Mouse (Mus musculus): ENCODE results near the gene Sfswap. TPM values are rescaled to one million over a fixed set of nuclear protein-coding genes. Genes with fewer than 3 reads are reported as not detected.
"Not testable (repeated sequence)": the region's sequence is repeated elsewhere in the genome, so short reads cannot be mapped to it uniquely, and the experiment has no call there.

Gene Sfswap
- polyA plus RNA-seq, 1 experiment from 2014 or later, result 55.9 TPM

DNA sequence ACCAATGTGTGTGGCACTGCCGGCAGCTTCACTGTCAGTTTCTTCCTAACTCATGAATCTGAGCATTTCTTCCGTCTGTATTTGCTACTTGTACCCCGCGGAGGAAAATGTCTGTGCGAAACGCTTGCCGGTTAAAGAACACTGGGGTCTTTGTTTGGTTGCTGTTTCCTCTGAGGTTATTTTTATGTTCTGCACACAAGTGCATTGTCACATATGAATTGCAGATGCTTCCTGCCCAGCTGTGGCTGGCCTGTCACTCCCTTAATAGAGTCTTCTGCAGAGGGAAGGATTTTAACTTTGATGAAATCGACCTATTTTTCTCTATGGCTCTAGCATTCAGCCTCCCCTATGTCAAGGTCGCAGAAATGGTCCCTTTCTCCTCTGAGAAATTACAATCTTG lies 37.4 kb upstream of the Sfswap start:
- H3K9me3 ChIP-seq (ENCODE audit: control insufficient read depth, low read depth, low read length); H3K4me1 ChIP-seq (ENCODE audit: control insufficient read depth, insufficient read depth, low read length); H3K4me2 ChIP-seq (replicated peaks; ENCODE audit: low read depth, low read length); H3K4me3 ChIP-seq (ENCODE audit: low read depth, low read length); ATAC-seq (ENCODE audit: insufficient number of reproducible peaks, insufficient read depth, low FRiP score, low read depth); H3K36me3 ChIP-seq (ENCODE audit: control insufficient read depth, insufficient read depth, low read length); H3K9ac ChIP-seq (replicated peaks; ENCODE audit: low read depth, low read length); H3K27ac ChIP-seq (ENCODE audit: low read length); H3K27me3 ChIP-seq (ENCODE audit: control insufficient read depth, insufficient read depth, low read length): not testable (repeated sequence)
- WGBS, result 58% methylated on average over 9 of the region's 9 CpGs

DNA sequence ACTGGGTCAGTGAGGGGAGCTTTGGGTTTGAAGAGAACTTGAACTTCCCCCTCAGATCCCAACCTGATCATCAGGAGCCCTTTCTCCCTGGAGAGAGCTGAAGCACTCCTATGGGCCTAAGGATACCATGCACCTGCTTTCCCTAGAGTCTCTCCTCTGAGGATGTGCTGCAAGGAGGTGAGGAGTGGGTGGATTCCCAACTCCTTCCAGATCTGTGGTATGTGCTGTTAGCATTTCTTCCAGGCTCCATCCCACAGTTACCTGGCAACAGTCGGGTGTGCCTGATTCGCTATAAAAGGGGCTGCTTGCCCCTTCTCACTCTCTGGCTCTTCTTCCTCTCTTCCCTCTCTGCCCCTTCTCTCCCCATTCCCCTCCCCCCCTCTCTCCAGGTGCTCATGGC lies 35.2 kb upstream of the Sfswap start:
- 58% methylated on average over 2 of the region's 2 CpGs for WGBS
- H3K27ac ChIP-seq (ENCODE audit: low read length), result no peak overlapping the region

DNA sequence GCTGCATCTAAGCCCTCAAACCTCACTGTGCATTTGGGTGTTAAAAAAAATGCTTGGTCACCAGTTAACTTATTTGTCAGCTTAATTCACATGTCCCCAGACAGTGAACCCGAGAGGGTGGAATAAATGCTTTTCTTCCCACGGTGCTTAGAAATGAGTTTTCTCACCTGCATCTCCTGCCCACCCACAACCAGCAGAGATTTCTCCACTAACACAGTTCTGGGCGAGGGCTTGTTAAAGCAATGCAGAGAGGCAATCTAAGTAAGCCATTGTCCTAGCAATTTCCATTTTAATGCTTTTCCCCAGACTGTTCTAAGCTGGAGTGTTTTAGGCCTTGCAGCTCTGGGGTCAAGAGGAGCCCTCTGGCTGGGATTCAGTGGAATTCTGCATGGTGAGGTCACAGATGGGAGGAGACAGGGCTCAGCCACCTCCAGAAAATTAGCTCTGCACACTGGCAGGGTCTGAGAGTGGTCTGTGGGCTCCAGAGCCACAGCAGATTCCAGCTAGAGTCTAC lies 25.4 kb upstream of the Sfswap start:
- Histone ChIP-seq H3K4me2 (replicated peaks; ENCODE audit: low read depth, low read length) (no peak overlapping the region), H3K9me3 (ENCODE audit: control insufficient read depth, low read depth, low read length) (no peaks in the 10 kb centered on the region), H3K36me3 (ENCODE audit: control insufficient read depth, insufficient read depth, low read length) (no peaks in the 10 kb centered on the region), H3K4me1 (ENCODE audit: control insufficient read depth, insufficient read depth, low read length) (no peaks in the 10 kb centered on the region), H3K27me3 (ENCODE audit: control insufficient read depth, insufficient read depth, low read length) (no peaks in the 10 kb centered on the region), H3K27ac (ENCODE audit: low read length) (no peak overlapping the region), H3K9ac (replicated peaks; ENCODE audit: low read depth, low read length) (no peak overlapping the region), H3K4me3 (ENCODE audit: low read depth, low read length) (no peak overlapping the region)
- 73% methylated on average over 3 of the region's 3 CpGs for WGBS
- no peak for ATAC-seq (ENCODE audit: insufficient number of reproducible peaks, insufficient read depth, low FRiP score, low read depth)

More for the DNA sequence above, 35.2 kb upstream of the Sfswap start:
- H3K9me3 ChIP-seq (ENCODE audit: control insufficient read depth, low read depth, low read length), result no peaks in the 10 kb centered on the region
- H3K36me3 ChIP-seq (ENCODE audit: control insufficient read depth, insufficient read depth, low read length), result no peaks in the 10 kb centered on the region
- no peak overlapping the region for H3K4me3 ChIP-seq (ENCODE audit: low read depth, low read length)
- no peak overlapping the region for H3K4me2 ChIP-seq (replicated peaks; ENCODE audit: low read depth, low read length)
- H3K27me3 ChIP-seq (ENCODE audit: control insufficient read depth, insufficient read depth, low read length), result no peaks in the 10 kb centered on the region
- no peak overlapping the region for H3K9ac ChIP-seq (replicated peaks; ENCODE audit: low read depth, low read length)
- H3K4me1 ChIP-seq (ENCODE audit: control insufficient read depth, insufficient read depth, low read length), result peaks cover 2% of the 10 kb centered on the region; the same call in 1 of the 2 replicates
- ATAC-seq (ENCODE audit: insufficient number of reproducible peaks, insufficient read depth, low FRiP score, low read depth), result no peak

DNA sequence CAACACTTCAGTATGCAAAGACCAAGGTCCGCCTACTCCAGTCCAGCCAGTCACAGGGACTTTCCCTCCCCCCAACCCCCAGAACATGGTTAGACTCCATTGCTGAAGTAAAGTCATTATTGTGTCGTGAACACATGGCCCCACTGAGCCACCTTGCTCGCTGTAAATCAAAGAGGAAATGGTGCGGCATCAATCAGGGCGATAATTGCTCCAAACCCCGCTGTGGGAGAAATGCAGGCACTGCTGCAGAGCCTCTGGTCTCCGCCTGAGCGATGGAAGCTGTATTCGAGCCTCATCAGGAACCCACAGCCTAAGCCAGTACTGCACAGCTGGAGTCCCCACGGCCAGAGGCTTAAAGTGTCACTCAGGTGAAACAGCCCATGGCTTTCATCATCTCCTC lies 11.1 kb upstream of the Sfswap start:
- no peaks in the 10 kb centered on the region for H3K27me3 ChIP-seq (ENCODE audit: control insufficient read depth, insufficient read depth, low read length)
- no peak overlapping the region for H3K9ac ChIP-seq (replicated peaks; ENCODE audit: low read depth, low read length)
- 23% methylated on average over 10 of the region's 10 CpGs for WGBS
- H3K4me3 ChIP-seq (ENCODE audit: low read depth, low read length), result no peak overlapping the region
- H3K4me2 ChIP-seq (replicated peaks; ENCODE audit: low read depth, low read length), result no peak overlapping the region
- H3K27ac ChIP-seq (ENCODE audit: low read length), result no peak overlapping the region
- no peaks in the 10 kb centered on the region for H3K4me1 ChIP-seq (ENCODE audit: control insufficient read depth, insufficient read depth, low read length)
- no peaks in the 10 kb centered on the region for H3K36me3 ChIP-seq (ENCODE audit: control insufficient read depth, insufficient read depth, low read length)
- ATAC-seq (ENCODE audit: insufficient number of reproducible peaks, insufficient read depth, low FRiP score, low read depth), result no peak
- no peaks in the 10 kb centered on the region for H3K9me3 ChIP-seq (ENCODE audit: control insufficient read depth, low read depth, low read length)

DNA sequence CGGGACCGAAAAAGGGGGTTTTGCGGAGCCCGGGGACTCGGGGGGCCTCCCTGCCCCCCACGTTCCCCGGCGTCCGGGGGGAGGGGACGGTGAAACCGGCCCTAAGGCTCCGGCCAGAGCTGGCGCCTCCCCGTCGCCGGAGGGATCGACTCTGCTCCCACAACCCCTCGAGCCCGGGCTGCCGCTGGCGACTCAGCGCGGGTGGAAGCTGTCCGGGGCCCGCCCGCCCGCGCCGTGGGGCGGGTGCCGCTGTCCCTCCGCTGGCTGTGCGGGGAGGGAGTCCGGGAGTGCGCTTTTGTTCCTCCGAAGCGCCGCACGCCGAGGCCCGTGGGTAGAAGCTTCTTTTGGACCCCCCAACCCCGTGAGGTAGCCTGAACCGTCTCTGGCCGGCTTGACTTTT lies 650 bp downstream of the Sfswap start:
- Histone ChIP-seq H3K4me2 (replicated peaks; ENCODE audit: low read depth, low read length) (peak overlapping the region; percentile 90), H3K9me3 (ENCODE audit: control insufficient read depth, low read depth, low read length) (no peaks in the 10 kb centered on the region), H3K27ac (ENCODE audit: low read length) (peak overlapping the region; percentile 77; the same call in 1 of the 2 replicates), H3K9ac (replicated peaks; ENCODE audit: low read depth, low read length) (peak overlapping the region; percentile 95), H3K4me3 (ENCODE audit: low read depth, low read length) (peak overlapping the region; percentile 99), H3K27me3 (ENCODE audit: control insufficient read depth, insufficient read depth, low read length) (no peaks in the 10 kb centered on the region), H3K4me1 (ENCODE audit: control insufficient read depth, insufficient read depth, low read length) (peaks cover 7% of the 10 kb centered on the region), H3K36me3 (ENCODE audit: control insufficient read depth, insufficient read depth, low read length) (peaks cover 34% of the 10 kb centered on the region)
- under 1% methylated on average over 44 of the region's 44 CpGs for WGBS
- ATAC-seq (ENCODE audit: insufficient number of reproducible peaks, insufficient read depth, low FRiP score, low read depth), result no peak

DNA sequence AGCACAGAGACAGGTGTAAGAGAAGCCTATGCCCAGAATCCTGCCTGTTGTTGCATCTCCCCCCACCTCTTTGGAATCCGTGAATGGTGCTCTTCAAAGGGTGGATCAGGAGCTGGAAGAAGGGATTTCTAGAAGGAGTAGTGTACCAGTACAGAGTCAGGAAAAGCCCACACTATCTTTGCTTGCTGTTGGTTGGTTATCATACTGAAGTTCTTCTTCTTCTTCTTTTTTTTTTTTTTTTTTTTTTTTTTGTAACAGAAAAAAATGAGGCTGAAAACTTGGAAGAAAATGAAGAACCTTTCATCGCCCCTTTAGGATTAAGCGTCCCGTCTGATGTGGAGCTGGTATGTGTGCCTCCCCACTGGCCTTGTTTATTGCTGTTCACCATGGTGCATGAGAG lies 5.9 kb downstream of the Sfswap start:
- no peak overlapping the region for H3K4me3 ChIP-seq (ENCODE audit: low read depth, low read length)
- peaks cover 74% of the 10 kb centered on the region for H3K36me3 ChIP-seq (ENCODE audit: control insufficient read depth, insufficient read depth, low read length)
- no peak overlapping the region for H3K27ac ChIP-seq (ENCODE audit: low read length)
- no peaks in the 10 kb centered on the region for H3K9me3 ChIP-seq (ENCODE audit: control insufficient read depth, low read depth, low read length)
- H3K27me3 ChIP-seq (ENCODE audit: control insufficient read depth, insufficient read depth, low read length), result no peaks in the 10 kb centered on the region
- H3K9ac ChIP-seq (replicated peaks; ENCODE audit: low read depth, low read length), result no peak overlapping the region
- 92% methylated on average over 4 of the region's 4 CpGs for WGBS
- ATAC-seq (ENCODE audit: insufficient number of reproducible peaks, insufficient read depth, low FRiP score, low read depth), result no peak
- peaks cover 7% of the 10 kb centered on the region for H3K4me1 ChIP-seq (ENCODE audit: control insufficient read depth, insufficient read depth, low read length)
- no peak overlapping the region for H3K4me2 ChIP-seq (replicated peaks; ENCODE audit: low read depth, low read length)

DNA sequence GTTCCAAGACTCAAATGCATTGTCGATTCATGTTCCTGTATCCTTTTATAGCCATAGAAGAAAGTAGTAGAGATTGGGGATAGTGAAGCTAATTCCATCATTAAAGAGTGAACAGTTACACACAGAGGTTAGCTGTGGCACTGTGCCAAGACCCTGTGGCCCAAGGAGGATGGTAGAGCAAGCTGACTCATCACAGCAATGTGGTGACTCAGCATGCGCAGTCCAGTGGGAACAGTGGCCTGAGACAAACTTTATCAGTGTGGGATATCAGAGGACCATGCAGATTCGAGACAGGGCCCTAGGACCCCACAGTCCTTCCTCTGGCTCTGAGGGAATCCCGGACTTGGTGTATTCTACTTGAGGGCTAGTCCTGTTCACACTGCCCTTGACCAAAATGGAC lies 17.2 kb downstream of the Sfswap start:
- no peaks in the 10 kb centered on the region for H3K9me3 ChIP-seq (ENCODE audit: control insufficient read depth, low read depth, low read length)
- WGBS, result 91% methylated on average over 4 of the region's 4 CpGs
- H3K36me3 ChIP-seq (ENCODE audit: control insufficient read depth, insufficient read depth, low read length), result peaks cover 84% of the 10 kb centered on the region
- H3K27ac ChIP-seq (ENCODE audit: low read length), result no peak overlapping the region
- H3K4me1 ChIP-seq (ENCODE audit: control insufficient read depth, insufficient read depth, low read length), result no peaks in the 10 kb centered on the region
- H3K9ac ChIP-seq (replicated peaks; ENCODE audit: low read depth, low read length), result no peak overlapping the region
- H3K27me3 ChIP-seq (ENCODE audit: control insufficient read depth, insufficient read depth, low read length), result no peaks in the 10 kb centered on the region
- H3K4me3 ChIP-seq (ENCODE audit: low read depth, low read length), result no peak overlapping the region
- no peak overlapping the region for H3K4me2 ChIP-seq (replicated peaks; ENCODE audit: low read depth, low read length)
- no peak for ATAC-seq (ENCODE audit: insufficient number of reproducible peaks, insufficient read depth, low FRiP score, low read depth)

DNA sequence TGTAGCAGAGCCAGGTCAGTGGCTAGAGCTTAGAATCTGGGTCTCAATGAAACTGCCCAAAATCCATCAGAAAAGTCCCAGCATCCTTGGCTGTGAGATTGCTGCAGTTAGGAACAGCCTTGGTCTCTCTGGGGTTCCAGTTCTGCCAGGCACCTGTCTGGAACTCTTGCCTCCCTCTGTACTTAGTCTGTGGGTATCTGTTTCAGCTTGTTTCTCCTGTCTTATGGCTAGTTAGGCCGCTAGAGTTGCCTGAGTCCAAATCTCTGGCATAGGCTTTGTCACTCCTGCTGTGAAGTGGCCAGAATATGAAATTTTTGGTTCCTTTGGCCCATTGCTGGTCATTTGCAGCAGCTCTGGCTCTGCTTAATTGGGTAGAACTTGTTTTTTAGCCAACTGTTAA lies 17.8 kb downstream of the Sfswap start:
- no peaks in the 10 kb centered on the region for H3K27me3 ChIP-seq (ENCODE audit: control insufficient read depth, insufficient read depth, low read length)
- H3K9me3 ChIP-seq (ENCODE audit: control insufficient read depth, low read depth, low read length), result no peaks in the 10 kb centered on the region
- no peak overlapping the region for H3K4me3 ChIP-seq (ENCODE audit: low read depth, low read length)
- H3K4me1 ChIP-seq (ENCODE audit: control insufficient read depth, insufficient read depth, low read length), result no peaks in the 10 kb centered on the region
- no peak overlapping the region for H3K4me2 ChIP-seq (replicated peaks; ENCODE audit: low read depth, low read length)
- peaks cover 84% of the 10 kb centered on the region for H3K36me3 ChIP-seq (ENCODE audit: control insufficient read depth, insufficient read depth, low read length)
- H3K27ac ChIP-seq (ENCODE audit: low read length), result no peak overlapping the region
- 79% methylated on average over 1 of the region's 1 CpGs for WGBS
- H3K9ac ChIP-seq (replicated peaks; ENCODE audit: low read depth, low read length), result no peak overlapping the region
- no peak for ATAC-seq (ENCODE audit: insufficient number of reproducible peaks, insufficient read depth, low FRiP score, low read depth)

DNA sequence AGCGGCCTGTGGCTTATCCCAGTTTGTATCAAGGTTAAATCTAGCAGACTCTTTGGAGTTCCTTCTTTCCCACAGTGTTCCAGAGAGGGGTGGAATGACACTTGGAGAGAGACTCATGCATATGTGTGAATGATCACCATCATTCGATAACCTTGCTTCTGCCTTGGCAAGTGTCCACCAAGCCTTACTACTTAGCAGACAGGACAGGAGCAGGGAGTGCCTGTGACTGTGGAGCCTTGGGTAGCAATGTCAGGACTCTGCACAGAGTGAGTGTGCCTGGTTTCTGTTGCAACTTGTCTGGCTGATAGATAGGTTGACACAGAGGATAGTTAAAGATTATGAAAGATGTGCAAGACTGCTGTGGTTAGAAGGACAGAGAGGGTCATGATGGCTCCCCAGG lies 18.6 kb downstream of the Sfswap start:
- Histone ChIP-seq H3K36me3 (ENCODE audit: control insufficient read depth, insufficient read depth, low read length) (peaks cover 81% of the 10 kb centered on the region), H3K27ac (ENCODE audit: low read length) (no peak overlapping the region), H3K4me3 (ENCODE audit: low read depth, low read length) (no peak overlapping the region), H3K9me3 (ENCODE audit: control insufficient read depth, low read depth, low read length) (no peaks in the 10 kb centered on the region), H3K27me3 (ENCODE audit: control insufficient read depth, insufficient read depth, low read length) (no peaks in the 10 kb centered on the region), H3K4me1 (ENCODE audit: control insufficient read depth, insufficient read depth, low read length) (no peaks in the 10 kb centered on the region), H3K9ac (replicated peaks; ENCODE audit: low read depth, low read length) (no peak overlapping the region), H3K4me2 (replicated peaks; ENCODE audit: low read depth, low read length) (no peak overlapping the region)
- 92% methylated on average over 2 of the region's 2 CpGs for WGBS
- no peak for ATAC-seq (ENCODE audit: insufficient number of reproducible peaks, insufficient read depth, low FRiP score, low read depth)
